Mouse (Mus musculus) gonadal fat pad, adult 2 months (tissue): ENCODE measurements around the gene Cel. TPM values are rescaled to one million over a fixed set of nuclear protein-coding genes. Genes with fewer than 3 reads are reported as not detected.
"Not testable (repeated sequence)": the region's sequence is repeated elsewhere in the genome, so short reads cannot be mapped to it uniquely, and the experiment has no call there.

Source experiments
- DNase-seq: peaks from one replicate; pipeline ENCODE4 v3.0.0-alpha.2; 2012; ENCODE audit warnings: low read depth
- polyA plus RNA-seq: library from polyadenylated mRNA; depleted of rRNA; stranded (reverse); fragments of >200 nt; gene quantifications from 2 replicates; pipeline ENCODE4 v1.2.3, GENCODE M21; 2012; rRNA removed

Gene Cel
- polyA plus RNA-seq, 1 experiment, result 1.6 TPM

GRCm38 (mm10) chr2:28518231-28518630 lies 45.0 kb downstream of the Cel start:
- DNase-seq, result no peak

- no peak for DNase-seq
Observed at GRCm38 (mm10) chr2:28517206-28517909, 45.8 kb downstream of the Cel start.

- no peak for DNase-seq
Observed at GRCm38 (mm10) chr2:28514489-28514888, 48.7 kb downstream of the Cel start.

- no peak for DNase-seq
Observed at GRCm38 (mm10) chr2:28513431-28514370, 49.5 kb downstream of the Cel start.

- no peak for DNase-seq
Observed at GRCm38 (mm10) chr2:28512798-28513401, 50.3 kb downstream of the Cel start, which contains the start of gene Ralgds. Gene Ralgds (plus strand): TSS chr2:28513125.

GRCm38 (mm10) chr2:28511600-28511999 lies 51.6 kb downstream of the Cel start:
- not testable (repeated sequence) for DNase-seq

GRCm38 (mm10) chr2:28506291-28506690 lies 56.9 kb downstream of the Cel start:
- no peak for DNase-seq

GRCm38 (mm10) chr2:28505795-28506194 lies 57.4 kb downstream of the Cel start, which contains the start of gene Gm10134:
Gene Gm10134 (plus strand): TSS chr2:28506095.
- DNase-seq, result no peak

Other genes starting within 250 kb of the Cel start
- 4.6 and 6.3 TPM in 2 replicates for gene Ppp1r26, start 116.6 kb downstream of the Cel start, polyA plus RNA-seq
- gene 1700007K13Rik, start 97.1 kb downstream of the Cel start, polyA plus RNA-seq, result 1.1 and 2.7 TPM in 2 replicates
- 31.1 and 36.4 TPM in 2 replicates for gene Mrps2, start 95.3 kb downstream of the Cel start, polyA plus RNA-seq
- gene Gbgt1, start 66.5 kb downstream of the Cel start, polyA plus RNA-seq, result 3.4 TPM in 2 replicates
- gene Gm10134, start 57.3 kb downstream of the Cel start, polyA plus RNA-seq, result 0.89 TPM in 1 of 2 replicates, not detected in the other
- 90.6 and 93.6 TPM in 2 replicates for gene Ralgds, start 50.3 kb downstream of the Cel start, polyA plus RNA-seq
- 17.3 and 18.2 TPM in 2 replicates for gene Gtf3c5, start 20.3 kb upstream of the Cel start, polyA plus RNA-seq
- gene Gfi1b, start 58.6 kb upstream of the Cel start, polyA plus RNA-seq, result 2.1 and 3.0 TPM in 2 replicates
- 28.7 and 29.3 TPM in 2 replicates for gene Tsc1, start 77.8 kb upstream of the Cel start, polyA plus RNA-seq
- 11.4 and 15.2 TPM in 2 replicates for gene Spaca9, start 136.3 kb upstream of the Cel start, polyA plus RNA-seq
- 4.5 and 5.1 TPM in 2 replicates for gene Ak8, start 136.8 kb upstream of the Cel start, polyA plus RNA-seq